Mouse (Mus musculus): ENCODE results near the gene Mpzl3. TPM values are rescaled to one million over a fixed set of nuclear protein-coding genes. Genes with fewer than 3 reads are reported as not detected.

Mpzl3 gene
- polyA plus RNA-seq, 1 experiment from 2014 or later: 1.0 TPM

- H3K9ac ChIP-seq (replicated peaks; ENCODE audit: low read length): no peak overlapping the region
- no peak overlapping the region for H3K4me2 ChIP-seq (ENCODE audit: low read length)
- DNase-seq (no peak), ATAC-seq (ENCODE audit: low FRiP score, low TSS enrichment) (no peak)
- no peak overlapping the region for H3K4me3 ChIP-seq (replicated peaks; ENCODE audit: low read depth, low read length)
- WGBS: 52% methylated on average over 3 of the region's 3 CpGs
- no peak overlapping the region for H3K27ac ChIP-seq (replicated peaks; ENCODE audit: low read depth, low read length)
- no peaks in the 10 kb centered on the region for H3K36me3 ChIP-seq (ENCODE audit: control insufficient read depth, insufficient read depth, low read length)
- no peaks in the 10 kb centered on the region for H3K9me3 ChIP-seq (ENCODE audit: control insufficient read depth, low read length)
- no peaks in the 10 kb centered on the region for H3K4me1 ChIP-seq (ENCODE audit: control insufficient read depth, insufficient read depth, low read length)
- no peaks in the 10 kb centered on the region for H3K27me3 ChIP-seq (ENCODE audit: control insufficient read depth, insufficient read depth, low read length)
Measured at GRCm38 (mm10) chr9:45098426-45098825, 43.4 kb downstream of the Mpzl3 start.

DNA sequence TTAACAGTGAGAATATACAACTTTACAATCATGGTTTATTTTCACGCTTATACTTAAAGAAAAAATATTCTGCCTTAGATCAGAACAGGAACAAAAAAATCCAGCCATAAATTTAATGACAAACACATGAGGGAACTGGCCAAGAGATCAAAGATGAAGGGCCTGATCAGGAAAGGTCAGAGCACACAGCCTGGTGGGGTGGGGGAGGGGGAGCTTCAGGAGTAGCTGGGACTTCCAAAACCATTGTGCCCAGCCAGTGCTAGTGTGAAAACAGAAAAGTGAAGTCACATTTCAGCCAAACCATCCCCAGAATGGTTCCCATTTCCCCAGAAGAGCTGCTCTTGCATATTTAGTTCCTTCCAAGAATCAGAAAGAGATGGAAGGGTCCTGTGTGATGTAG is 47.5 kb downstream of the Mpzl3 start:
- 93% methylated on average over 1 of the region's 1 CpGs for WGBS

DNA sequence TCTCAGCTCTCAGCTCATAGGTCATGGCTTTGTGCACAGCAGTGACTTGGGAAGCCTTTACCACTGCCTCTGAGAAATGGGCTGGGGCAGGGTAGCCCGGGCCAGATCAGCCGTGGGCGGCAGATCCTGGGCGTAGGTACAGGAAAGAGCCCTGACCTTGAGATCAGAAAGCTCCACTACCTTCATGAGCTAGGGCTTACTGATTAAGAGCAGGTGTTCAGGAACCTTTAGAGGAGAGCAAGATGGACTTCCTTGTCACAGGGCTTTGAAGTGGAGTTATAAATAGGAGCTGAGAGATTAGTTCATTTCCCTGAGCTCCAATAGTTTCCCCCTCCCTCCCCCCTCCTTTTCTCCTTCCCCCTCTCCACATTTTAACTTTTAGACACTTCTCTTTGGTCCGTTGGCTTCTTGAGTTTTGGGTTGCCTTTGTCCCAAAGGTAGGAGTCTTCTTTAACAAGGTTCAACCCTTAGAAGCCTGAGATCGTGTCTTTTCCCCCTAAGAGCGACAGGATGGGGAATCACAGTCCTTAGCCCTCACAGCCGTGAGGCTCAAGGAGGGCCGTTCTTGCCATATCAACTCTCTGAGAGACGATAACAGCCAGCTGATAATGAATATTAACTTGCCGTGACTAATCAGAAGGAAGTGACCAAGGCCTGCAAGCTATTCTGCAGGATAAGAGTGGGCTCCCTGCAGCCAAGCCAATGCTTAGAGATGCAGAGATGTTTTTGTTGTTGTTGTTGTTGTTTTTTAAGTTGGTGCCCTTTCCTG is 48.4 kb downstream of the Mpzl3 start:
- H3K4me1 ChIP-seq (ENCODE audit: control insufficient read depth, insufficient read depth, low read length): no peaks in the 10 kb centered on the region
- DNase-seq (no peak), ATAC-seq (ENCODE audit: low FRiP score, low TSS enrichment) (no peak)
- H3K27me3 ChIP-seq (ENCODE audit: control insufficient read depth, insufficient read depth, low read length): no peaks in the 10 kb centered on the region
- no peak overlapping the region for H3K4me3 ChIP-seq (replicated peaks; ENCODE audit: low read depth, low read length)
- H3K36me3 ChIP-seq (ENCODE audit: control insufficient read depth, insufficient read depth, low read length): no peaks in the 10 kb centered on the region
- H3K9ac ChIP-seq (replicated peaks; ENCODE audit: low read length): no peak overlapping the region
- H3K4me2 ChIP-seq (ENCODE audit: low read length): no peak overlapping the region
- H3K9me3 ChIP-seq (ENCODE audit: control insufficient read depth, low read length): no peaks in the 10 kb centered on the region
- WGBS: 69% methylated on average over 11 of the region's 11 CpGs
- H3K27ac ChIP-seq (replicated peaks; ENCODE audit: low read depth, low read length): no peak overlapping the region

More for the DNA sequence above, 47.5 kb downstream of the Mpzl3 start:
- H3K27me3 ChIP-seq (ENCODE audit: control insufficient read depth, insufficient read depth, low read length): no peaks in the 10 kb centered on the region
- ATAC-seq (ENCODE audit: low FRiP score, low TSS enrichment) (no peak), DNase-seq (no peak)
- H3K9ac ChIP-seq (replicated peaks; ENCODE audit: low read length): no peak overlapping the region
- no peaks in the 10 kb centered on the region for H3K9me3 ChIP-seq (ENCODE audit: control insufficient read depth, low read length)
- no peak overlapping the region for H3K4me2 ChIP-seq (ENCODE audit: low read length)
- H3K36me3 ChIP-seq (ENCODE audit: control insufficient read depth, insufficient read depth, low read length): no peaks in the 10 kb centered on the region
- H3K27ac ChIP-seq (replicated peaks; ENCODE audit: low read depth, low read length): no peak overlapping the region
- no peak overlapping the region for H3K4me3 ChIP-seq (replicated peaks; ENCODE audit: low read depth, low read length)
- H3K4me1 ChIP-seq (ENCODE audit: control insufficient read depth, insufficient read depth, low read length): no peaks in the 10 kb centered on the region

GRCm38 (mm10) chr9:45105596-45106374 is 50.8 kb downstream of the Mpzl3 start:
- Histone ChIP-seq H3K27me3 (ENCODE audit: control insufficient read depth, insufficient read depth, low read length) (no peaks in the 10 kb centered on the region), H3K4me1 (ENCODE audit: control insufficient read depth, insufficient read depth, low read length) (no peaks in the 10 kb centered on the region), H3K36me3 (ENCODE audit: control insufficient read depth, insufficient read depth, low read length) (no peaks in the 10 kb centered on the region), H3K9me3 (ENCODE audit: control insufficient read depth, low read length) (no peaks in the 10 kb centered on the region), H3K27ac (replicated peaks; ENCODE audit: low read depth, low read length) (no peak overlapping the region), H3K4me2 (ENCODE audit: low read length) (no peak overlapping the region), H3K9ac (replicated peaks; ENCODE audit: low read length) (no peak overlapping the region), H3K4me3 (replicated peaks; ENCODE audit: low read depth, low read length) (no peak overlapping the region)
- DNase-seq (no peak), ATAC-seq (ENCODE audit: low FRiP score, low TSS enrichment) (no peak)
- 91% methylated on average over 2 of the region's 2 CpGs for WGBS

GRCm38 (mm10) chr9:45115706-45116105 is 60.7 kb downstream of the Mpzl3 start:
- peak overlapping the region; percentile 39; the same call in 1 of the 2 replicates for H3K9ac ChIP-seq (replicated peaks; ENCODE audit: low read length)
- H3K9me3 ChIP-seq (ENCODE audit: control insufficient read depth, low read length): no peaks in the 10 kb centered on the region
- peaks cover 18% of the 10 kb centered on the region for H3K4me1 ChIP-seq (ENCODE audit: control insufficient read depth, insufficient read depth, low read length)
- H3K36me3 ChIP-seq (ENCODE audit: control insufficient read depth, insufficient read depth, low read length): no peaks in the 10 kb centered on the region
- DNase-seq: peak; percentile 88
- peak overlapping the region; percentile 43; the same call in 1 of the 2 replicates for H3K27ac ChIP-seq (replicated peaks; ENCODE audit: low read depth, low read length)
- under 1% methylated on average over 14 of the region's 14 CpGs for WGBS
- no peaks in the 10 kb centered on the region for H3K27me3 ChIP-seq (ENCODE audit: control insufficient read depth, insufficient read depth, low read length)
- H3K4me2 ChIP-seq (ENCODE audit: low read length): peak overlapping the region; percentile 62
- ATAC-seq (ENCODE audit: low FRiP score, low TSS enrichment): no peak; the same call in 1 of the 2 replicates
- peak overlapping the region; percentile 38 for H3K4me3 ChIP-seq (replicated peaks; ENCODE audit: low read depth, low read length)

- Histone ChIP-seq H3K27me3 (ENCODE audit: control insufficient read depth, insufficient read depth, low read length) (no peaks in the 10 kb centered on the region), H3K36me3 (ENCODE audit: control insufficient read depth, insufficient read depth, low read length) (no peaks in the 10 kb centered on the region), H3K4me2 (ENCODE audit: low read length) (no peak overlapping the region), H3K9ac (replicated peaks; ENCODE audit: low read length) (no peak overlapping the region), H3K4me3 (replicated peaks; ENCODE audit: low read depth, low read length) (no peak overlapping the region), H3K4me1 (ENCODE audit: control insufficient read depth, insufficient read depth, low read length) (peaks cover 22% of the 10 kb centered on the region), H3K9me3 (ENCODE audit: control insufficient read depth, low read length) (no peaks in the 10 kb centered on the region), H3K27ac (replicated peaks; ENCODE audit: low read depth, low read length) (no peak overlapping the region)
- ATAC-seq (ENCODE audit: low FRiP score, low TSS enrichment) (no peak), DNase-seq (no peak)
- 75% methylated on average over 9 of the region's 9 CpGs for WGBS
Measured at GRCm38 (mm10) chr9:45116819-45117218, 61.8 kb downstream of the Mpzl3 start.

DNA sequence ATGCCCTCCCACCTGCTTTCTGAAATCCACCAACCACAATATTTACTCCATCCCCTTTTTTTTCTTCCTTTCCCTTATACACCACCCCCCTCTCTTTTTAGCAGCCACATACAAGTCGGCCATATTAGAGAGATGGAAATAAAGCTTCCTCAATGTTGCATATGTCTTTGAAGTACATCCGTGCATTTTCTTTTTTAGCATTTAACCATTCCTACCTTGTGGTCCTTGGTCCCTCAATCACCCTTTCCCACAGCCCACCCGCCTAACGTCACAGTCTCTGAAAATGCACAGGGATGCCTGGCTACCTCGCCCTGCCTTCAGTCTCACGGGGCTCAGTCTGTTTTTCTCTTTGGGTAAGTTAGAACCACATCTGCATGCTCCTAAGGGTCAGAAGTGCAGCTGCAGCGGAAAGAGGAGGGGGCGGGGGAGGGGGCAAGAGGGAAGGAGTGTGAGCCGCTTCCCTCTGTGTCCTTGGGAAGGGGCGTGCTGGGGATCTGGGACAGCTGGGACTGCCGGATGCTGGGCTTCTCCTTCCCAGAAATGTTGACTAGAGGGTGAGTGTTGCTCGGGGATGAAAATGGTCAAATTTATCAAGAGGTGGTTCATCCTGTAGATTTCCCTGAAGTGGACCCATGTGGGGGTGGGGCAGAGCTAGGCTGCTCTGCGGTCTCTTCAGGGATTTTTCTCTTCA is 62.9 kb downstream of the Mpzl3 start, which contains the start of gene Scn2b:
Gene Scn2b (plus strand): TSS at position 42 of the 691 bp plus-strand sequence.
- Histone ChIP-seq H3K9ac (replicated peaks; ENCODE audit: low read length) (peak within 1 kb of the TSS; percentile 89), H3K9me3 (ENCODE audit: control insufficient read depth, low read length) (no peaks in the 10 kb centered on the region), H3K4me1 (ENCODE audit: control insufficient read depth, insufficient read depth, low read length) (peaks cover 28% of the 10 kb centered on the region), H3K27ac (replicated peaks; ENCODE audit: low read depth, low read length) (peak within 1 kb of the TSS; percentile 70), H3K36me3 (ENCODE audit: control insufficient read depth, insufficient read depth, low read length) (no peaks in the 10 kb centered on the region), H3K27me3 (ENCODE audit: control insufficient read depth, insufficient read depth, low read length) (no peaks in the 10 kb centered on the region), H3K4me2 (ENCODE audit: low read length) (peak within 1 kb of the TSS; percentile 55), H3K4me3 (replicated peaks; ENCODE audit: low read depth, low read length) (peak within 1 kb of the TSS; percentile 71)
- ATAC-seq (ENCODE audit: low FRiP score, low TSS enrichment) (peak; percentile 38; the same call in 1 of the 2 replicates), DNase-seq (peak; percentile 73)
- WGBS: under 1% methylated on average over 13 of the region's 13 CpGs

GRCm38 (mm10) chr9:45118552-45118951 is 63.6 kb downstream of the Mpzl3 start:
- Histone ChIP-seq H3K36me3 (ENCODE audit: control insufficient read depth, insufficient read depth, low read length) (no peaks in the 10 kb centered on the region), H3K4me3 (replicated peaks; ENCODE audit: low read depth, low read length) (peak overlapping the region; percentile 71), H3K4me1 (ENCODE audit: control insufficient read depth, insufficient read depth, low read length) (peaks cover 28% of the 10 kb centered on the region), H3K4me2 (ENCODE audit: low read length) (peak overlapping the region; percentile 55), H3K27me3 (ENCODE audit: control insufficient read depth, insufficient read depth, low read length) (no peaks in the 10 kb centered on the region), H3K9ac (replicated peaks; ENCODE audit: low read length) (peak overlapping the region; percentile 89), H3K27ac (replicated peaks; ENCODE audit: low read depth, low read length) (0 out of 2 replicates have a peak overlapping the region, but pooled peaks have one; percentile 70), H3K9me3 (ENCODE audit: control insufficient read depth, low read length) (no peaks in the 10 kb centered on the region)
- ATAC-seq (ENCODE audit: low FRiP score, low TSS enrichment): no peak
- WGBS: 21% methylated on average over 10 of the region's 10 CpGs
- DNase-seq: peak; percentile 20
